Mouse (Mus musculus): ENCODE data around the gene Nt5c2. TPM values are rescaled to one million over a fixed set of nuclear protein-coding genes. Genes with fewer than 3 reads are reported as not detected.

Nt5c2 gene
- polyA plus RNA-seq, 1 experiment from 2014 or later: 90.4 TPM

DNA sequence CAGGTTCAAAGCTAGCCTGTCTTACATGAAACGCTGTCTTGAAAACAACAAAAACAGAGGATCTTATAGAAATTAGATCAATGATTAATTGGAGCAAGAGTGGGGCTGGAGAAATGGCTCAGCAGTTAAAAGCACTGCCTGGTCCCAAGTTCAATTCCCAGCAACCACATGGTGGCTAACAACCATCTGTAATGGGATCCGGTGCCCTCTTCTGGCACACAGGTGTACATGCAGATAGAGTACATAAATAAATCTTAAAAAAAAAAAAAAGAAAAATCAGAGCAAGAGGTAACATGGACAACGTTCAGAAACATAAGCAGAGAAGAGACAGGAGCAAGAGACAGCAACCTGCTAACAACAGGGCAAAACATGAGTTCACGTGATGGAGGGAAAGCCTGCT lies 11.6 kb upstream of the Nt5c2 start:
- no peak overlapping the region for H3K4me3 ChIP-seq (ENCODE audit: low read depth, low read length)
- H3K4me2 ChIP-seq (ENCODE audit: low read depth, low read length): no peak overlapping the region
- H3K9me3 ChIP-seq (replicated peaks; ENCODE audit: control insufficient read depth, low read length): no peaks in the 10 kb centered on the region
- no peaks in the 10 kb centered on the region for H3K27me3 ChIP-seq (ENCODE audit: control insufficient read depth, insufficient read depth, low read length)
- no peak overlapping the region for H3K9ac ChIP-seq (replicated peaks; ENCODE audit: low read length)
- no peak for ATAC-seq (replicated peaks; ENCODE audit: insufficient number of reproducible peaks, low FRiP score, low TSS enrichment, low read depth)
- whole genome bisulfite sequencing: 91% methylated on average over 4 of the region's 4 CpGs
- H3K36me3 ChIP-seq (replicated peaks; ENCODE audit: control insufficient read depth, insufficient read depth, low read depth, low read length): no peaks in the 10 kb centered on the region
- H3K4me1 ChIP-seq (ENCODE audit: control insufficient read depth, insufficient read depth, low read length): no peaks in the 10 kb centered on the region
- DNase-seq (ENCODE audit: low spot score): no peak
- no peak overlapping the region for H3K27ac ChIP-seq (replicated peaks; ENCODE audit: low read depth, low read length)

DNA sequence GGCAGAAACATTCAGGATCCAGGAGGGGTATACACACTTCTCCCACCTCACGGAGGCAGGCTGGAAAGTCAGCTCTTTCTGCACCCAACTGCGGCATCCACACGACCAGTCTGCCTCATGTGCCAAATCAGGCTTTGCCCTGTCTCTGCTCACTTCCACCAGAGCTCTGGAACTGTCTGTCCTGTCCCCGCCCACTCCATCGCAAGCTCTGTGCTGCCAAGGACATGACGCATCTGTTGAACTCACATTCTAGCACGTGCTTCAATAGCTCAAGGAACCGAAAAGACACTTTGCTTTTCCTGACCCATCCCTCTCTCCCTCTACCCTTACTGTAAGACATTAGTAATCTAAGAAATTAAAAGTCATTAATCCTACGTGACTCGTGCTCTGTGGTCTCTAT lies 10.0 kb upstream of the Nt5c2 start:
- Histone ChIP-seq H3K4me1 (ENCODE audit: control insufficient read depth, insufficient read depth, low read length) (no peaks in the 10 kb centered on the region), H3K36me3 (replicated peaks; ENCODE audit: control insufficient read depth, insufficient read depth, low read depth, low read length) (no peaks in the 10 kb centered on the region), H3K27me3 (ENCODE audit: control insufficient read depth, insufficient read depth, low read length) (no peaks in the 10 kb centered on the region), H3K27ac (replicated peaks; ENCODE audit: low read depth, low read length) (no peak overlapping the region), H3K4me3 (ENCODE audit: low read depth, low read length) (no peak overlapping the region), H3K9ac (replicated peaks; ENCODE audit: low read length) (no peak overlapping the region), H3K4me2 (ENCODE audit: low read depth, low read length) (no peak overlapping the region), H3K9me3 (replicated peaks; ENCODE audit: control insufficient read depth, low read length) (no peaks in the 10 kb centered on the region)
- no peak for ATAC-seq (replicated peaks; ENCODE audit: insufficient number of reproducible peaks, low FRiP score, low TSS enrichment, low read depth)
- DNase-seq (ENCODE audit: low spot score): no peak
- 87% methylated on average over 10 of the region's 10 CpGs for WGBS

DNA sequence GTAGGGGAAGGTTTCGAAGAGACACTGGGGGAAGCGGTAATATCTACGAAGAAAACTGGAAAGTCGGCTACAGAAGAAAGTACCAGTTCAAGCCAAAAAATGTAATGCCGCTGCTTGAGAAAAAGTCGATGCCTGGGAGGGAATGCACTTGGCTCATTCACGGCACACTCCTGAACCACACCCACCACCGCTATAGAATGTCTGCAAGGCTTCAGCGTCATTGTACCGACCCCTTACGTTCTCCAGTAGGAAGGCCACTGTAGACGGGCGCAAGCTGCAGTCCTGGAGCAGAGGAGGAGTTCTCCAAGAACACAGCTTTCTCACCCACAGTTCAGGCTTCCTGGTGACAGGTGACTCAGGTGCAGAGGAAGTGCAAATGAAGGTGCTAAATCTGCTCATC lies 8.6 kb upstream of the Nt5c2 start:
- H3K4me3 ChIP-seq (ENCODE audit: low read depth, low read length): no peak overlapping the region
- no peak overlapping the region for H3K9ac ChIP-seq (replicated peaks; ENCODE audit: low read length)
- DNase-seq (ENCODE audit: low spot score) (no peak), ATAC-seq (replicated peaks; ENCODE audit: insufficient number of reproducible peaks, low FRiP score, low TSS enrichment, low read depth) (no peak)
- no peaks in the 10 kb centered on the region for H3K9me3 ChIP-seq (replicated peaks; ENCODE audit: control insufficient read depth, low read length)
- no peak overlapping the region for H3K4me2 ChIP-seq (ENCODE audit: low read depth, low read length)
- no peak overlapping the region for H3K27ac ChIP-seq (replicated peaks; ENCODE audit: low read depth, low read length)
- no peaks in the 10 kb centered on the region for H3K4me1 ChIP-seq (ENCODE audit: control insufficient read depth, insufficient read depth, low read length)
- 89% methylated on average over 13 of the region's 13 CpGs for WGBS
- no peaks in the 10 kb centered on the region for H3K27me3 ChIP-seq (ENCODE audit: control insufficient read depth, insufficient read depth, low read length)
- H3K36me3 ChIP-seq (replicated peaks; ENCODE audit: control insufficient read depth, insufficient read depth, low read depth, low read length): no peaks in the 10 kb centered on the region

DNA sequence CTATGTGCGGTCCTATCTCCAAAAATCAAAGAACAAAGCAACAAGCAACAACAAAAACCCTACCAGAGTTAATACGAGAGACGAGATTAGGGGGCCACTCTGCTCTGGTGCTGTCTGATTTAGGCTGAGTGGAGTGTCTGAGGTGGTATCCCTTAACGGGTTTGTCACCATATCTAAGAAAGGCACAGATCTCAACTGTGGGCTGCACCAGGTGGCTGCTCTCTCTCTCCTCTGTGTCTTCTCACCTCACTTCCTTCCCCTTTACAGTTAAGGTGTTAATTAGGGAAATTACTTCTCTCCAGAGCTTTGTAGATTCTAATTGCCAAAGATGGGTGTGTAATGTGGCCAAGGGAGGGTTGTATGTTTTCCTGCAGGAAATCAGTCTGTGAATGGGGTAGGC lies 7.8 kb upstream of the Nt5c2 start:
- no peak overlapping the region for H3K9ac ChIP-seq (replicated peaks; ENCODE audit: low read length)
- H3K9me3 ChIP-seq (replicated peaks; ENCODE audit: control insufficient read depth, low read length): no peaks in the 10 kb centered on the region
- no peak for DNase-seq (ENCODE audit: low spot score)
- no peak for ATAC-seq (replicated peaks; ENCODE audit: insufficient number of reproducible peaks, low FRiP score, low TSS enrichment, low read depth)
- H3K4me3 ChIP-seq (ENCODE audit: low read depth, low read length): no peak overlapping the region
- H3K4me1 ChIP-seq (ENCODE audit: control insufficient read depth, insufficient read depth, low read length): no peaks in the 10 kb centered on the region
- H3K36me3 ChIP-seq (replicated peaks; ENCODE audit: control insufficient read depth, insufficient read depth, low read depth, low read length): no peaks in the 10 kb centered on the region
- 87% methylated on average over 4 of the region's 4 CpGs for WGBS
- H3K27ac ChIP-seq (replicated peaks; ENCODE audit: low read depth, low read length): no peak overlapping the region
- H3K4me2 ChIP-seq (ENCODE audit: low read depth, low read length): no peak overlapping the region
- H3K27me3 ChIP-seq (ENCODE audit: control insufficient read depth, insufficient read depth, low read length): 0 out of 2 replicates have a peak, but pooled peaks cover 2% of the 10 kb centered on the region

DNA sequence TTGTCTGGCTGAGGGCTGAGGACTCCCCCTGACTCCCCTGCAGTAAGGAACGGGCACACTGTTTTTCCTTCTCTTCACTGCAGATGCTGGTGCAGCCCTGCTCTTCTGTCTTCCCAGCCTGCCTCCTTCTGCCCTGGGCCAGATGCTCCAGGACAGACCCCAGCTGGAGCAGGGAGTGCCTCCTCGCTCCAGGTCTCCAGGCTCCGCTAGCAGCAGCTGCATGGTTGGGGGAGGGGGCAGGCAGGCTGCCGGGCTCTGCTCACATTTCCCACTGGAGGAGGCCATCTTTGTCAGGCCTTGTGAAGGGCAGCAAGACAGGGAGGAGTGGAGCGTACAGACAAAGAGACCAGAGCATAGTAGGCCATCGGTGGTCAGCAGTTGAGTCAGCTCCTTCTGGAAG lies 4.4 kb upstream of the Nt5c2 start:
- Histone ChIP-seq H3K36me3 (replicated peaks; ENCODE audit: control insufficient read depth, insufficient read depth, low read depth, low read length) (no peaks in the 10 kb centered on the region; the same call in 1 of the 2 replicates), H3K27me3 (ENCODE audit: control insufficient read depth, insufficient read depth, low read length) (peaks cover 22% of the 10 kb centered on the region), H3K9me3 (replicated peaks; ENCODE audit: control insufficient read depth, low read length) (no peaks in the 10 kb centered on the region), H3K9ac (replicated peaks; ENCODE audit: low read length) (no peak overlapping the region; the same call in 1 of the 2 replicates), H3K4me2 (ENCODE audit: low read depth, low read length) (no peak overlapping the region), H3K4me3 (ENCODE audit: low read depth, low read length) (no peak overlapping the region), H3K27ac (replicated peaks; ENCODE audit: low read depth, low read length) (no peak overlapping the region), H3K4me1 (ENCODE audit: control insufficient read depth, insufficient read depth, low read length) (peaks cover 4% of the 10 kb centered on the region; the same call in 1 of the 2 replicates)
- DNase-seq (ENCODE audit: low spot score): peak; percentile 39
- peak; percentile 44; the same call in 1 of the 2 replicates for ATAC-seq (replicated peaks; ENCODE audit: insufficient number of reproducible peaks, low FRiP score, low TSS enrichment, low read depth)
- WGBS: 19% methylated on average over 6 of the region's 6 CpGs

DNA sequence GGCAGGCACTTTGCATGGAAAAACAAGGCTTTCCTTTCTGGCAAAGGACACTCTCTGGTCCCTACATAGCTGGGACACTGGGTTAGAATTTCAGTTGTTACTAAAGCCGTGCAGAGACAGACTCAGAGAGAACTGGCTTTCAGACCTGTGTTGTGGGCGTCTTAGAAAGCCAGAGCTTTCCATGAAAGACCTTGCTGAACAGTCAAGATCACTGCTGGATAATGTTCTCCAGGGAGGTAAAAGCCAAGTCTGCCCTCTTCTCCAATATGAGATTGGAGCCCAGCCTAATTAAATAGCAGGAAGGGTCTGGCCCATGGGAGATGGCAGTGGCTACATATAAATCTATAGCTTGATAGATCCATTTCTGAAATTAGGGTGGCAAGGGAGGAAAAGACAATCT lies 3.4 kb upstream of the Nt5c2 start:
- H3K4me1 ChIP-seq (ENCODE audit: control insufficient read depth, insufficient read depth, low read length): peaks cover 4% of the 10 kb centered on the region; the same call in 1 of the 2 replicates
- no peaks in the 10 kb centered on the region; the same call in 1 of the 2 replicates for H3K36me3 ChIP-seq (replicated peaks; ENCODE audit: control insufficient read depth, insufficient read depth, low read depth, low read length)
- DNase-seq (ENCODE audit: low spot score) (no peak), ATAC-seq (replicated peaks; ENCODE audit: insufficient number of reproducible peaks, low FRiP score, low TSS enrichment, low read depth) (no peak)
- H3K9ac ChIP-seq (replicated peaks; ENCODE audit: low read length): 0 out of 2 replicates have a peak overlapping the region, but pooled peaks have one; percentile 22
- no peak overlapping the region for H3K4me2 ChIP-seq (ENCODE audit: low read depth, low read length)
- no peak overlapping the region for H3K4me3 ChIP-seq (ENCODE audit: low read depth, low read length)
- peaks cover 32% of the 10 kb centered on the region for H3K27me3 ChIP-seq (ENCODE audit: control insufficient read depth, insufficient read depth, low read length)
- H3K27ac ChIP-seq (replicated peaks; ENCODE audit: low read depth, low read length): no peak overlapping the region
- no peaks in the 10 kb centered on the region for H3K9me3 ChIP-seq (replicated peaks; ENCODE audit: control insufficient read depth, low read length)
- WGBS: 29% methylated on average over 2 of the region's 2 CpGs

DNA sequence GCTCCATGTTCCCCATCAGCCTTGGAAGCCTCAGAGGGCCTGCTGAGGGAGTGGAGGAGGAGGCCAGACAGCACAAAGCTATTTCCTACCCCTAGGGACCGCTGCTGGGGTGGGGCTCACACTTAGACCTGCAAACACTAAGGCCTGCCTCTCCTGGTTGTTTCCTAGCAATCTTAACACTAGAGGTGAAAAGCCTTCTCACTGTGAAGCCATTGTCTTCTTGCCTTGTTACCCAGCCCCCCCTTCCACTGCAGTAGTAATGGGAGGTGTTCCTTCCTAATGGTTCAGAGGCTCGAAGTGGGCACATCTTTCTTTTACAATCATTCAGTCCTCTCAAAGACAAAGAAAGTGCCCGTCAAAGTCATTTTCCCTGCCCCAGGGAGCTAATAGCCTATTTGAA lies 2.9 kb upstream of the Nt5c2 start:
- WGBS: 4% methylated on average over 3 of the region's 3 CpGs
- no peaks in the 10 kb centered on the region; the same call in 1 of the 2 replicates for H3K36me3 ChIP-seq (replicated peaks; ENCODE audit: control insufficient read depth, insufficient read depth, low read depth, low read length)
- H3K27ac ChIP-seq (replicated peaks; ENCODE audit: low read depth, low read length): no peak overlapping the region
- no peaks in the 10 kb centered on the region for H3K9me3 ChIP-seq (replicated peaks; ENCODE audit: control insufficient read depth, low read length)
- DNase-seq (ENCODE audit: low spot score): no peak
- H3K4me3 ChIP-seq (ENCODE audit: low read depth, low read length): no peak overlapping the region
- peaks cover 4% of the 10 kb centered on the region; the same call in 1 of the 2 replicates for H3K4me1 ChIP-seq (ENCODE audit: control insufficient read depth, insufficient read depth, low read length)
- ATAC-seq (replicated peaks; ENCODE audit: insufficient number of reproducible peaks, low FRiP score, low TSS enrichment, low read depth): no peak
- H3K4me2 ChIP-seq (ENCODE audit: low read depth, low read length): no peak overlapping the region
- H3K27me3 ChIP-seq (ENCODE audit: control insufficient read depth, insufficient read depth, low read length): peaks cover 37% of the 10 kb centered on the region
- H3K9ac ChIP-seq (replicated peaks; ENCODE audit: low read length): 0 out of 2 replicates have a peak overlapping the region, but pooled peaks have one; percentile 22

DNA sequence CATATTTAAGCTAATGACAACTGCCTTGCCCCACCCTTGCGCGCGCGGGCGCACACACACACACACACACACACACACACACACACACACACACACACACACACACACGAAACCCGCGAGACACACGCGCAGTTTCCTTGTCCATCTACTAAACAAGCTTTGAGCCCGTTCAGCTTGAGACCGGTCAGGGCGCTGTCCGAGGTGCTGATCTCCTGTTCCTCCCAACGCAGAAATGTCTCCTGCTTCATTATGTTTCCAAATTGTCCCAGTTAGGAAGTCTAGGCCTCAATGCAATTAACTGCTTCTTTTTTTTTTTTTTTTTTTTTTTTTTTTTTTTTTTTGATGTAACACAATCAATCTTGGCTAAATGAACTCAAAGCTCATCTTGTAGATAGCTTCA lies 1.5 kb upstream of the Nt5c2 start:
- H3K9ac ChIP-seq (replicated peaks; ENCODE audit: low read length): no peak overlapping the region
- H3K27ac ChIP-seq (replicated peaks; ENCODE audit: low read depth, low read length): no peak overlapping the region
- peaks cover 4% of the 10 kb centered on the region; the same call in 1 of the 2 replicates for H3K4me1 ChIP-seq (ENCODE audit: control insufficient read depth, insufficient read depth, low read length)
- WGBS: under 1% methylated on average over 15 of the region's 15 CpGs
- DNase-seq (ENCODE audit: low spot score): peak; percentile 94
- H3K9me3 ChIP-seq (replicated peaks; ENCODE audit: control insufficient read depth, low read length): no peaks in the 10 kb centered on the region
- ATAC-seq (replicated peaks; ENCODE audit: insufficient number of reproducible peaks, low FRiP score, low TSS enrichment, low read depth): no peak
- no peak overlapping the region for H3K4me3 ChIP-seq (ENCODE audit: low read depth, low read length)
- H3K27me3 ChIP-seq (ENCODE audit: control insufficient read depth, insufficient read depth, low read length): peaks cover 41% of the 10 kb centered on the region
- H3K36me3 ChIP-seq (replicated peaks; ENCODE audit: control insufficient read depth, insufficient read depth, low read depth, low read length): no peaks in the 10 kb centered on the region; the same call in 1 of the 2 replicates
- H3K4me2 ChIP-seq (ENCODE audit: low read depth, low read length): no peak overlapping the region

Measured in embryonic facial prominence, embryonic 11.5 days (tissue).